Mouse (Mus musculus) WW6 (cell line): ENCODE data around the gene Slc13a5.

ENCODE experiments used
- DNase-seq: peaks from one replicate; pipeline ENCODE4 v3.0.0-alpha.2; 2013; ENCODE audit warnings: low read depth, low spot score

Slc13a5 gene

DNA sequence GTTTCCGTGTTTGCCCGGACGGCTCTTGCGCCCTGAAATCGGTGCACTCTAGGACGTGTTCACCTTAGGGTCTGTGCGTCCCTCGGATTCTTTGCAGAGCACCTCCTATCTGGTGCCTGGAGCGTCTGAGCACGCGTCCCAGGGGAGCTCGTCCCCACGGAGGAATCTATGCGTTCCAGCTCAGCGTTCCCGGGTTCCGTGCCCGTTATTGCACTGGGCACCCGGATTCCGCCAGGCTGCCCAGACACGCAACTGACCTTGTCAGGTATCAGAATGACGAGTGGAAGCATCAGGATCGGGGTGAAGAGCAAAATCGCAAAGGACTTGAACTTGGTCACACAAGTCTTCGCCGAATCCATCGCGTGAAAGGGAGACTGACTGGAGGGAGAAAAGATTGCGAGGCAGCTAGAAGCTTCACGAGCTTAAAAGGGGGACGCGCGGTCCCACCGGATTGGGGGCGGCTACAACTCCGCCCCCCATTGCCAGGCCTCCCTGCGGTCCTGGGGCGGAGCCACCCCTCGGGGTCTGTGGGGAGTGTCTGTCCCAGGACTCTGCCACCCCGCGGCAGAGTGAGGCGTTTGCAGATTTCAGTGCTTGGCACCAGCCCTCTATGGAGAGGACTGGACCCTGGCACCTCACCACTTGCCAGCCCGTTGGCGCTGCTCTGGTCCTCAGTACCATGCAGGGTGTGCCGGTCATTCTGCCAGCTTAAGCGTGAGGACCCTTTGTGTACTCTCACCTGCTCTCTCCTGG is 639 bp downstream of the Slc13a5 start:
- peak; percentile 65 for DNase-seq

GRCm38 (mm10) chr11:72265483-72265882 is 1.5 kb downstream of the Slc13a5 start:
- no peak for DNase-seq

GRCm38 (mm10) chr11:72256441-72256840 is 10.6 kb downstream of the Slc13a5 start:
- no peak for DNase-seq

DNA sequence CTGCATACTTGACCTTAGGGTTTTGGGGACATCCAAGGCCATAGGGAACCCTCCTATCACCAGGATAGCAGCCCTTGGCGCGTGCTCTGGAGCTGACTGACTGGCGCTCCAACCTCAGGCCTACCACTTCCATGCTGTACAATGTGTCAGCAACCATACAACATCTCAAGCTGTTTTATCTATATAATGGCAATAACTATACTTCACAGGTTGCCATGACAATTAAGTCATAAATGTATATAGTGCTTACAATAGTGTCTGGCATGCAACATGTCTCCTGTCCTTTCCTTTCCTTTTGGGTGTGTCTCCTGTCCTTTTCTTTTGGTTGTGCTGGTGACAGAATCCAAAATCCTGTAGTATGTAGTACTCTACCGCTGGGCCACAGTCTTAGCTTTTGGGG is 11.4 kb downstream of the Slc13a5 start:
- DNase-seq = no peak

DNA sequence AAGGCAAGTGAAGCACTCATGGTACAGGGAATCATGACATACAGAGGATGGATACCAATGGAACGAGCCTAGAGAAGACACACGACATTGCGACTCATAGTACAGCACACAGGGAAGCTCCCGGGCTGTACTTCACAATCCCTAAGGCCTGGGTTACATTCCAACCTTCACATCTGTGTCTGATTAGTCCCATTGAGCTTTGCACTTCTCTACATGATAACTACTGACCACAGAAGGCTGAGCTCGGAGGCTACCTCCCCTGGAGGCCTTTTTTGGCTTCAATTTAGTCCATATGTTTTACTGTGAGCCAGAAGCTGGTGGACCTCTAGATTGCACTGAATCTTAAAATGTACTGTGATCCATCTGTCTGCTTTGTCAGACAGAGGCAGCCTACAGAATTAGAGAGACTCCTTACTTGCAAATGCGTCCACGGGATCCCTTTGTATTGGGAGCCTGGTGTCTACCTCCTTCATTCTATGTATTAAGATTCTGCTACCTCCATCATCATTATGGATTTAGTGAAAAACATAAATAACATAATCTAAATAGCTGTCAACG is 21.7 kb downstream of the Slc13a5 start:
- no peak for DNase-seq

GRCm38 (mm10) chr11:72240062-72240860 is 26.8 kb downstream of the Slc13a5 start:
- no peak for DNase-seq

- no peak for DNase-seq
Observed at GRCm38 (mm10) chr11:72234013-72234412, 33.0 kb downstream of the Slc13a5 start.

GRCm38 (mm10) chr11:72232991-72233390 is 34.0 kb downstream of the Slc13a5 start:
- no peak for DNase-seq

- DNase-seq = peak; percentile 31
Observed at GRCm38 (mm10) chr11:72232068-72232467, 35.0 kb downstream of the Slc13a5 start.

DNA sequence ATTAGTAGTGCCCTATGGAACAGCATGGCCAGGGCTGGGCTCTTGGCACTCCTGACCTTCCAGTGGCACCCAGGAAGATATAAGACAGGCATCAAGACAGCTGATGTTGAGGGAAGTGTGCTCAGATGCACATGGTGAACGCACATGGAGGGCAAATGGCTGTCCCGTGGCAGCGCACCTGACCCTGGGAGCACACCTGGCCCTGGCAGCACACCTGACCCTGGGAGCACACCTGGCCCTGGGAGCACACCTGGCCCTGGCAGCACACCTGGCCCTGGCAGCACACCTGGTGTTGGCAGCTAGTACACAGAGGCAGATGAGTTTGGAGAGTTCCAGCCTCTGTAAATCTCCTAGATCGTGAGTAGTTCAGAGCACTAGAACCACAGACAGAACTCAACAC is 38.5 kb downstream of the Slc13a5 start:
- no peak for DNase-seq

- no peak for DNase-seq
Observed at GRCm38 (mm10) chr11:72226901-72227300, 40.1 kb downstream of the Slc13a5 start.

DNA sequence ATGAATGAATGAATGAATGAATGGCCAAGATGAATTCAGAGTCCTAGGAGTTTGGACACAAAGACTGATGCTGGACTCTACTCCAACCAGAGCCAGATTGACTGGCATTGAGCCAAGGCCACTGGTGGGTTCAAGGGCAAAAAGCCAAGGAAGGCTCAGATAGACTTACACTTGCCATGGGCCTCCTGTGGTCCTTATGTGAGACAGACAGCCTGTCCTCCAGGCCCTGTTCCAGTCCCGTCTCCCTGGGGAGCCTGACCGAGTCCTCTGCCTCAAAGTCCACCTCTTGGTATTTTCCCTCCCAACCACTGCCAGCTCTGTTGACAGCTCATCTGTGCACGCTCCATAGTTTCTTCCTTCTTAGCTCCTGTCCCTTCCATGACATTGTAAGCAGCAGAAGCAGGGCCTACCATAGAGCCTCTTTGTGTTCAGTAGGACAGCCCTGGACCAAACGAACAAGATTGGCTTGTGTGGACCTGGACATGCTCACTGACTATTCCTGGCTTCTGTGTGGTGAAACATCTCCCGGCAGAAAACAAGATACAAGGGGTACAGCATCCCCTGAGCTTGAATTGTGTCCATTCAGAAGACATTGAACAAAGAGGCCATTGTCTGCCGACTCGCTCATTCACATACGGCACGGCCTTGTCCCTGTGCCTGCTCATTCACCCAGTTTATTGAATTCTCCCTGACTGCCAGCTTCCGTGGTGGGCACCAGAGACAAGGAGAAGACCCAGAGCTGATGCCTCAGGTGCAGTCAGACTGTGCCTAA is 40.8 kb downstream of the Slc13a5 start:
- DNase-seq = no peak

- peak; percentile 47 for DNase-seq
Observed at GRCm38 (mm10) chr11:72224865-72225264, 42.2 kb downstream of the Slc13a5 start.

- DNase-seq = no peak
Observed at GRCm38 (mm10) chr11:72223414-72223813, 43.6 kb downstream of the Slc13a5 start.

DNA sequence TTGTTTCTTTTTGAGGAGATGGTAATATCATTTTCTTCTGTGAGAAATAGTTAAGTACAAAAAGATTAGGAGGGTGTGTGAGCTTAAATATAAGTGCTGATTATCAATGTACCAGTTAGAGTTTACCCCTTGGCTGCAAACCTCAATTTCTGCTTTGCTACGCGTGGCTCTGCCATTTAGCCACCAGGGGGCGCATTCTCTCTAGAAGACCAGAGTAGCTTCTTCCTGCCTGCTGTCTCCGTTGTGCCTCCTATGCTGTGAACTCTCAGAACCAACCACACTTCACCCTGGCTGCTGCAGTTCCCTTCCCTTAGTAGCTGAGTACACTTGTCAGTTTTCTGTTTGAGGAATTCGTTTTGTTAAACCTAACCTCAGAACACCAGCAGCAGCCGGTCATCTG is 45.7 kb downstream of the Slc13a5 start:
- peak; percentile 52 for DNase-seq

DNA sequence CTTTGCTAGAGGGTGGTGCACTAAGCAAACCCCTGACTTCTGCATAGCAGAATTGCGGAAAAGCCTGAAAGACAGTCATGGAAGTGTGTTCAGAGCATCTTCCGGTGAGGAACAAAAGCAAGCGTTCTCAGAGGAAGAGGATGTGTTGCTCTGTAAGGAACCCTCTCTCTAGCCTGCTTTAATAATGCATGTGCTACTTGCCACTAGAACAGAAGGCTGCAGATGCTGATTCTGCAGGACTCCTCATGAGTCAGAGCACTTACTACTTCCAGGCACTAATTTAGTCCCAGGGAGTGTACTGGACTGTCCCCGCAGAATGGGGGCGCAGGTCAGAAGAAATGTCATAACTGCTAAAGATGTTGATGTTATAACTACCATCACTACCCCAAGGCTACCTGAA is 49.9 kb downstream of the Slc13a5 start:
- DNase-seq = no peak

DNA sequence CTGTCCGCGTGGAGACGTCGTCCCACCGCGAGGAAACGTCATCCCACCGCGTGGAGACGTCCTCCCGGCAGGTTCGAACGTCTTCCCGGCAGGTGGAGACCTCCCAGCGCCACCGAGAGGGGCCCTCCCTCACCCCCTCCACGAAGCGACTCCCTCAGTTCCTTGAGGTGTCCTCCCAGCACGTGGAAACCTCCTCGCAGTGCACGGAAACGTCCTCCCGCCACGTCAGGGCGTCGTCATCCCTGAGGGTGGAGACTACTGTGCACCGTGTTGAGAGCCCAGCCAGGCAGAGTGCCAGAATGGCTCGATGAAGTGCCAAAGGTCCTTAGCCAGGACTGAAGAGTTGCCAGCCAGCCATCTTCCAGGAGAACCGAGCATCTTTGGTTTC is 51.6 kb downstream of the Slc13a5 start, which contains the start of gene Med31:
Gene Med31 (minus strand): TSS at position 183 of the 388 bp plus-strand sequence.
- DNase-seq = no peak

DNA sequence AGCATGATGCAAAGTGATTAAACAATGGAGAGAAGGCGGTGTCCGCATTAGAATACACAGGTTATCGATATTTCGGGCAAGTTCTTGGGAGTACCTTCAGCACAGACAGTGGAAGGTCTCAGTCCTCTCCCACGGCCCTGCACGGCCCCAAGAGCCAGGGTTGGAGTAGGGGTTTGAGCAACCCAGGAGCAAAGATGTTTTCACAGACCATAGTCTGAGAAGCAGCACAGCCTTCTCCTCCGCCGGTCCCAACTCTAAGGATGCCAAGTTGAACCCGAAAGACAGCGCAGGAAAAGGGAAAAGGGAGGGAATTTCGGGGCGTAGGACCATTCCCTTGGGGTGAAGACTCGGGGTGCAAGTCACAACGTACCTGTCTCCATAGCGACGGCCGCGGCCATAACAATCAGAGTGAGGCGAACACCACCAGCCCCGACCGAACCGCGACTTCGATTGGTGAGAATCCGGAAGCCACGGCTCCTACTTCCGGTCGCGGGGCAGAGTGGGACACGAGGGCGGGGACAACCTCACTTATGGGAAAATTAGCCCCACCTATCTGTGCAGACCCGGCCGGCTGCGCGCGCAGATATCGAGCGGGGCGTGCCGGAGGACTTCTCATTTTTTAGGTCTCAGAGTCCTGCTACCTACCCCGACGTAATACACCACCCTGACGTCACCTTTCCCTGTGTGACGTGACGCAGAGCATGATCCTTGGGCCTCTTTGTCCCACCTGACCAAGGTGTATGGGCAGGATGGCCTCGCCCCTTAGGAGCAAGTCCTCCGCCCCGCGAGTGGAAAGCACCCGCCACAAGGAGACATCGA is 52.2 kb downstream of the Slc13a5 start:
- DNase-seq = peak; percentile 97

DNA sequence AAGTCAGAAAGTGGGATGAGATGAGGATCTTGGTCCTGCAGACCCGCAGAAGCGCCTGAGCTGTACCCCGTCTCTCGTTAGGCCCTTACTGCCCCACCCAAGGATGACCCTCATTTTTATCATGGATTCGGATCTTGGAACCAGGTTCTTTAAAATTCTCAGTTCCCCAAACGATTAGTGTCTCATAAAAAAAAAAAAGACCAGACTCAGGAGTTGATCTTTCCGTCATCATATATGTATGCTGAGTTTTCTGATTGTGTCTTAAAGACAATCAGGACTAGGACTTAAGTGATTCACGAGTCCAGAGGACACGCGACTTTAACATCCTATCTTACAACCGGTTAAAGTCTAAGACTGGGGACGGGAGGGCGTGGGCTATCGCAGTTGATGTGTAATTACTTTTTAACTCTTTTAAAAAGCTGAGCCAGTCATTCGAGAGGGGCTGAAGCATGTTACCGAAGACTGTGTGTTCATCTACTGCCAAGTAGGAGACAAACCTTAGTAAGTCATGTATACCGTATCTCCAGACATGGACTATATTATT is 59.1 kb downstream of the Slc13a5 start:
- DNase-seq = no peak

DNA sequence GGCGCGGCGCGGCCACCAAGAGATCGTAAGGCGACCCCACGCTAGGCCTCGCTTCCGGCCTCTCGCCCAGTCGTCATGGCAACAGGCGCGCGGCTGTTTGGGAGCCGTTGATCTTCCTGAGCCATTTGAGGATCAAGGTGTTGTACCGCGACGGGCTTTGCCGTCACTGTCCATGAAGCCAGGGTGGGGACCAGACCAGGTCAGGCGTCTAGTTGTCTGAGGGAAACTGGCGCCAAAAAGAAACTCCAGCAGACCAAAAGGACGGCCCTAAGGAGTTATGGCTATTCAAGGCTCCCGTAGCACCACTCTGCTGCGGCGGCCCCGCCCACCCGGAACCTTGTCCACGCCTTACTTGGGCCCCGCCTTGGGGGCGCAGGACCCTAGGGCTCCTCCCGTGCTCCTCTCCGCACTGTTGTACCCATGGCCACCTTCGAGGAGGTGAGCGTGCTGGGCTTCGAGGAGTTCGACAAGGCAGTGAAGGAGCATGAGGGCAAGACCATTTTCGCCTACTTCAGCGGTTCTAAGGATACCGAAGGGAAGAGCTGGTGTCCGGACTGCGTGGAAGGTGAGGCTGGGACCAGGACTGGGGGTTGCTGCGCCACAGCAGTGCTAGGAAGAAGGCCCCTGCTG is 59.7 kb downstream of the Slc13a5 start, which contains the start of the genes 4933427D14Rik and Txndc17:
Gene 4933427D14Rik (minus strand): TSS at position 256 of the 630 bp plus-strand sequence.
Gene Txndc17 (plus strand): TSS at position 344 of the 630 bp plus-strand sequence.
- DNase-seq = peak; percentile 93
